In the genomic region with DNA sequence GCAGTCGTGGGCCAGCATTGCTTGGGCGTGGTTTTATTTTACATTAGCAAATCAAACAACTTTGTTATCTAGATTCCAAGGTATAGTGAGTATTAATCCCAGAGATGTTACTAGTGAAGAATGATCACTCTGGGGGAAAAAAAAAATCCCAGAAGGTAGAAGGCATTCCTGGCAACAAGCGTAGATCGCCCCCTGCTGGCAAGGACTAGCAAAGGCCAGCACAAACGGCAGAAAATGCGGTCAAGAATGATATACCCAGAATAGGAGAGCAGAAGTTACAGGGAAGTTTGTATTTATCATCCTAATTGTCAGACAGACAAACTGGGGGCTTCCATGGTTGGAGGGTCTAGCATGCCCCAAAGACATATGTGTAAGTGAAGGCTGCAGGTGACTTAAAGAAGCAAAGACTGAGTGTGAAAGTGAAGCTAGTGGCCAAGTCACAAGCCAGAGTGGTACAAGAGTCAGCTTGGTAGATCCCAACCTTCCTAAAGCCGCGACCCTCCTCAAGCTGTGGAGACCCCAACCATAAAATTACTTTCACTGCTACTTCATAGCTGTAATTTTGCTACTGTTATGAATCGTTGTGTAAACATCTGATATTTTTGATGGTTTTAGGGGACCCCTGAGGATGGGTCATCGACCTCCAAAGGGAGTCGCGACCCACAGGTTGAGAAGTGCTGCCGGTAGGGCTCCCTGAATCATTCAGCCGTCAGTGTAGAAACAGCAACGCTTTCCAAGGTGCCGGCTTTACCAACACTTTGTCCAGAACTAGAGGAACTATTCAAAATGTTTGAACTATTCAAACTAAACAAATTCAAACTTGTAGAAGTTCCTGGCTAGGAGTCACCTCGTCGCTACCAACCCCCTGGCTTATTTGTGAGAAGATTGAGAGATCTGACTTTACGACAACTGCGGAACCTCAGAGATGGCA, we compare ENCODE assay signal across 8 mouse cellular contexts. TPM values are rescaled to one million over a fixed set of nuclear protein-coding genes. Genes with fewer than 3 reads are reported as not detected.
DNase-seq lines count a peak whose midpoint lies in the region; ATAC-seq lines count a peak whose summit lies in the region.

No protein-coding gene starts in this region.

- ATAC-seq in liver, embryonic 11.5 days (replicated peaks; ENCODE audit: low FRiP score): no peak

- H3K9ac ChIP-seq in liver, embryonic 11.5 days (ENCODE audit: low read depth, low read length): no peak overlapping the region

- H3K27ac ChIP-seq in liver, embryonic 11.5 days (ENCODE audit: low read depth, low read length): no peak overlapping the region

- no peak overlapping the region for H3K4me2 ChIP-seq in liver, embryonic 11.5 days

- peak; percentile 10 to 22 for DNase-seq in cerebellum, adult 18-20 months
- no peak for DNase-seq in cerebellum, adult 8-10 months
- peak; percentile 70 for DNase-seq in liver
- DNase-seq in liver, embryonic 11.5 days (ENCODE audit: low spot score): no peak
- peak; percentile 17 for DNase-seq in brain, adult 2 months (ENCODE audit: low read depth, low spot score)
- DNase-seq in kidney, adult 8-10 months: peak; percentile 19 to 53
- DNase-seq in neural tube, embryonic 10.5 days (ENCODE audit: extremely low spot score, low spot score): peak; percentile 36
- no peak for DNase-seq in frontal cortex, postnatal 14 days (ENCODE audit: low spot score in 2 of 2)

- no peaks in the 10 kb centered on the region; the same call in 1 of the 2 replicates for H3K4me1 ChIP-seq in liver, embryonic 11.5 days (replicated peaks; ENCODE audit: control insufficient read depth, insufficient read depth, low read length)

- H3K27me3 ChIP-seq in liver, embryonic 11.5 days (replicated peaks; ENCODE audit: control insufficient read depth, insufficient read depth, low read length): no peaks in the 10 kb centered on the region

- H3K36me3 ChIP-seq in liver, embryonic 11.5 days (ENCODE audit: control insufficient read depth, insufficient read depth, low read length): no peaks in the 10 kb centered on the region

- WGBS in liver, embryonic 11.5 days: 69% methylated on average over 20 of the region's 20 CpGs

- H3K4me3 ChIP-seq in liver, embryonic 11.5 days (ENCODE audit: low read depth, low read length): no peak overlapping the region

- H3K9me3 ChIP-seq in liver, embryonic 11.5 days (ENCODE audit: control insufficient read depth, low read length): no peaks in the 10 kb centered on the region

RNA-seq across cellular contexts. Expression of a gene that starts 22.9 kb away (rescaled TPM):
- 135 and 155 TPM in 2 replicates for polyA plus RNA-seq in liver, embryonic 11.5 days (2014; fragmentation: Nextera tagmentation; extraction: Ambion mirVana)

Comparison
In these comparisons a context has a peak if more than half of its experiments do, and no peak if none do; other contexts are left out.
1. DNase-seq: peak in cerebellum, adult 18-20 months (2 of 2), liver (single experiment), brain, adult 2 months (single experiment), kidney, adult 8-10 months (2 of 2) and neural tube, embryonic 10.5 days (single experiment); none in cerebellum, adult 8-10 months (single experiment), liver, embryonic 11.5 days (single experiment) and frontal cortex, postnatal 14 days (0 of 2).